Mouse (Mus musculus): ENCODE results near the gene Apopt1.

Apopt1 gene

DNA sequence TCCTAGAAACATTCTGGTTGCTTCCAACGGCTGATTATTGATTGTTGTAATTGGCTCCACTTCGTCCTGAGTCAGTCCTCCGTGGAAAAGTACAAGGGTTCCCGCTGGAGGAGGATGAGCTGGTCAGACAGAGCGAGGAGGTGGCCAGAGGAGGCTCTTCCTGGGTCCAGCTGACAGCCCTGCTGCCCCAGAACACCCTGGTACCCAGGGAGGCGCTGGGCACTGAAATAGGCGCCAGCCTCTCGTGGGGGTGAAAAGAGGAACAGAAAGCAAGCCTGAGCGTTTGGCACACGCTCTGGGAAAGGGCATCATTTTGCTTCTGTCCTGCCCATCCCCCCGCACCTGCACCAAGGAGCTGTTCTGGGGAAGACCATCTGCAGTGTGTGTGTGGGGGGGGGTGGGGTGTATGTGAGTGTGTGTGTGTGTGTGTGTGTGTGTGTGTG is 30.9 kb downstream of the Apopt1 start:
- DNase-seq (ENCODE audit: extremely low spot score, low read depth, low spot score), result no peak

GRCm38 (mm10) chr12:111745274-111745673 is 32.2 kb downstream of the Apopt1 start:
- no peak for DNase-seq (ENCODE audit: extremely low spot score, low read depth, low spot score)

- no peak for DNase-seq (ENCODE audit: extremely low spot score, low read depth, low spot score)
Measured at GRCm38 (mm10) chr12:111746091-111746490, 33.0 kb downstream of the Apopt1 start.

- DNase-seq (ENCODE audit: extremely low spot score, low read depth, low spot score), result no peak
Measured at GRCm38 (mm10) chr12:111747421-111747820, 34.4 kb downstream of the Apopt1 start.

- no peak for DNase-seq (ENCODE audit: extremely low spot score, low read depth, low spot score)
Measured at GRCm38 (mm10) chr12:111750739-111751138, 37.7 kb downstream of the Apopt1 start.

DNA sequence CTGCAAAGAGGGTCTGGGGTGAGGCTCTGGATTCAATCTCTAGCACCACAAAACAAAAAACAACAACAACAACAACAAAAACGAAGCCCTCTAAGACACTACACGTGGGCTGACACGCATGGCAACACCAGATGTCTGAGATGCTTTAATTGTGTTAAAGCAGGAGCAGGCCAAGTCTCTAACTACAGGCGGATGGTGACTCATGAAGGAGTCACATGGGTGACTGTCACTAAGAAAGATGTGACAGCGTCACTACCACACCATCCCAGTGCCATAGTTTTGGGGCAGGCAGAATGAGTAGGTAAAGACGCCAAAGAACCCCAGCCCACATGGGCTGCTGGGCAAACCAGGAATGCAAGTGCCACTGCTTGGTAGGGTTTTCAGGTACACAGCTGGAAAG is 39.4 kb downstream of the Apopt1 start:
- no peak for DNase-seq (ENCODE audit: extremely low spot score, low read depth, low spot score)

DNA sequence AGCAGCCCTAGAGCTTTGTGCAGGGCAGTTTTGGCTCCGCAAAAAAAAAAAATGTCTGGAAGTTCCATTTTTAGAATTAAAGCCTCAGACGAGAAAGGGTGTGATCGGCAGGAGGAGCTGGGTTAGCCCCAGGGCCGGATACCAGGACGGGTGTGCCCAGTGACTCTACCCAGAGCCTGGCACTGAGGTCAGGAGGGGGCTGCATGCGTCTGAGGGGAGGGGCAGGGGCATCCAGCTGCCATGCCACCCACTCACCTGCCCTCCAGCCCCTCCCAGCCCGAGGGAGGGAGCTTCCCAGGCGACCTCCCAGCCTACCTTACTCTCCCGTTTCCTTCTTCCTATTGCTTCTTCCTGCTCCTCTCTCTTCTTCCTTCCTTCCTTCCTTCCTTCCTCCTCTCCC is 40.3 kb downstream of the Apopt1 start:
- no peak for DNase-seq (ENCODE audit: extremely low spot score, low read depth, low spot score)

- no peak for DNase-seq (ENCODE audit: extremely low spot score, low read depth, low spot score)
Measured at GRCm38 (mm10) chr12:111754710-111755109, 41.6 kb downstream of the Apopt1 start.

DNA sequence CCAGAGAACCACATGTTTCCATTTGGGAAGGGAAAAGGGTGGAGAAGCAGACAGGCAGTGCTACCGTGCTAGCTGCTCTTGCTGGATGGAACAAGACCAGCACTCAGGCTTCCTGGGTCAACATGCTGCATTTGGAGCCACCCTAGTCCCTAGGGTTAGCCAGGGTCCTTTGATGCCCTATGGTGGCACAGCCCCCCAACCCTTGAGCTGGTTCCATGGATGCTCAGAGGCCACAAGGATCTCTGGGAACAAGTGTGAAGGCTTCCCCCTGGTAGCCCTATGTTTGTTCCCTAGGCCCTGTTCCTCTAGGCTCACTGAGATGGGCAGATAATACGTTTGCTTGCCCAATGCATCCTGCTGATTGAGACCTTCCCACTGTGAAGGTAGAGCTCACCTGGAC is 42.2 kb downstream of the Apopt1 start:
- no peak for DNase-seq (ENCODE audit: extremely low spot score, low read depth, low spot score)

GRCm38 (mm10) chr12:111756082-111756697 is 43.1 kb downstream of the Apopt1 start:
- DNase-seq (ENCODE audit: extremely low spot score, low read depth, low spot score), result no peak

DNA sequence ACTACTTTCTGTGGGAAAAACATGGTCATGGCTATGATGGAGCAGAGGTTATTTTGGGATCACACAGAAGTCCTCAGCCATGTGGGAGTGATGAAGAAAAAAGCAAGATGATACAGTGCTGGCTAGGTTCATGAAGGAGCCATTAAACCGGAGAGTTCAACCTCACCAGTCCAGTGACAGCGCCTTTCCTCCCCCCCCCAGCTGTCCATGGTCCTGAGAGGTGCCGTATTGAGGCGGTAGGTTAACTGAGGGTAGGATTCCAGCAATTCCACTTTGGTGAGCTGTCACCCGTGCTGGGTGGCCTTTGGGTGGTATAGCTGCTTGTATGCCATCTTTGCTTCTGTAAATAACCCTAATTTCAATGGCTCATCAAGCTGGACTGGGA is 43.6 kb downstream of the Apopt1 start:
- DNase-seq (ENCODE audit: extremely low spot score, low read depth, low spot score), result no peak

GRCm38 (mm10) chr12:111757561-111758325 is 44.7 kb downstream of the Apopt1 start:
- no peak for DNase-seq (ENCODE audit: extremely low spot score, low read depth, low spot score)

GRCm38 (mm10) chr12:111758381-111759175 is 45.5 kb downstream of the Apopt1 start, which contains the start of gene Klc1:
Gene Klc1, plus strand, starts transcription at chr12:111758849.
- no peak for DNase-seq (ENCODE audit: extremely low spot score, low read depth, low spot score)

- no peak for DNase-seq (ENCODE audit: extremely low spot score, low read depth, low spot score)
Measured at GRCm38 (mm10) chr12:111759176-111760061, 46.4 kb downstream of the Apopt1 start.

DNA sequence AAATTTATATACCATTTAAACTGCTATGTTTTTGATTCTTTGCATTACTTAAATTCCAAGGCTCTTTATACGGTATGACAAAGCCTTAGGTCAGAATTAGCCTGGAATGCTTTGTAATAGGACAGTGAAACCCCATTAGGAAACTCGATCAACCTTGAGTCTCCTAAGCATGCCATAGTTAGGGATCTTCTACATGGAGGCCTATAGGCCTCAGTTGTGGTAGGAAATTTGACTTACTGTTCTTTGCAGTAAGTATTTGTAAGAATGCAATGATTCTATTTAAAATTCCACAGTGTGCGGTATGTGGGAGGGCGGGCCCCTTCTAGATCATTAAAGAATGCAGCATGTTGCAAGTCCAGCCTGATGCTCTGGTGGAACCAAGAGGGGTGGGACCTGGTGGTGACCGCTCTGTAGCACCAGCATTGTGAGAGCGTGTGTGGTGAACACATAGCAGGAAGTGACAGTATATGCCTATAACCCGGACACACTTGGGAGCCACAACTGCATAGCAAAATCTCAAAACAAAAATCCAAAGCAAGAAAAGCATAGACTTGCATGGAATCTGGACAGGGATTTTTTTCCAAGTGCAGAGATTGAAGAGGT is 47.3 kb downstream of the Apopt1 start:
- no peak for DNase-seq (ENCODE audit: extremely low spot score, low read depth, low spot score)

DNA sequence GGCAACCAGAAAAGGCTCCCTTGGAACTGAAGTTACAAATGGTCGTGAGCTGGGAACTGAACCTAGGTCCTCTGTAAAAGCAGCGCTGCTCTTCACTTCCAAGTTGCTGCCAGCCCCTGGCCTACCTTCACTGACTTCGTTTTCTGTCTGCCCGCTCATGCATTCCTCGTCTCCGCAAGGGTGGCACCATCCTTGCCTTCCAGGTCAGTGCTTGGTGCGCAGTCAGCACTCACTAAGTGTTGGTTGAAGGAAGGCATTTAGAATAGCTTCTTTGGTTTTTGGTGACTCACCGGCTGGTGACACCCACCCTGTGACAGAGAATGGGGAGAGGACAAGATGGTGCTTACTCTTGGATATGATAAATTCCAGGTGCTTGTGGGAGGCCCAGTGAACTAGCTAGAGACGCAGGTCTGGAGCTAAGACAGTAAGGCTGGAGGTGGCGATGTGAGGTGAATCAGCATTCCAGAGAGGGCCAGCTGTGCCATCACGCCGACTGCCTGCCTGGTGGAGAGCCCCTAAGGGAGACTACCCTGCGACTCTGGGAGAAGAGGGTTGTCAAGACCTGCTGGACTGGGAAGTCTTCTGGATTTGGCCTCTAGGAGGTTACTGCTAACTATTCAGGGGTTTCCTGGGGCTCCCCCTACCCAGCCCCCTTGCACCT is 49.7 kb downstream of the Apopt1 start:
- DNase-seq (ENCODE audit: extremely low spot score, low read depth, low spot score), result no peak

DNA sequence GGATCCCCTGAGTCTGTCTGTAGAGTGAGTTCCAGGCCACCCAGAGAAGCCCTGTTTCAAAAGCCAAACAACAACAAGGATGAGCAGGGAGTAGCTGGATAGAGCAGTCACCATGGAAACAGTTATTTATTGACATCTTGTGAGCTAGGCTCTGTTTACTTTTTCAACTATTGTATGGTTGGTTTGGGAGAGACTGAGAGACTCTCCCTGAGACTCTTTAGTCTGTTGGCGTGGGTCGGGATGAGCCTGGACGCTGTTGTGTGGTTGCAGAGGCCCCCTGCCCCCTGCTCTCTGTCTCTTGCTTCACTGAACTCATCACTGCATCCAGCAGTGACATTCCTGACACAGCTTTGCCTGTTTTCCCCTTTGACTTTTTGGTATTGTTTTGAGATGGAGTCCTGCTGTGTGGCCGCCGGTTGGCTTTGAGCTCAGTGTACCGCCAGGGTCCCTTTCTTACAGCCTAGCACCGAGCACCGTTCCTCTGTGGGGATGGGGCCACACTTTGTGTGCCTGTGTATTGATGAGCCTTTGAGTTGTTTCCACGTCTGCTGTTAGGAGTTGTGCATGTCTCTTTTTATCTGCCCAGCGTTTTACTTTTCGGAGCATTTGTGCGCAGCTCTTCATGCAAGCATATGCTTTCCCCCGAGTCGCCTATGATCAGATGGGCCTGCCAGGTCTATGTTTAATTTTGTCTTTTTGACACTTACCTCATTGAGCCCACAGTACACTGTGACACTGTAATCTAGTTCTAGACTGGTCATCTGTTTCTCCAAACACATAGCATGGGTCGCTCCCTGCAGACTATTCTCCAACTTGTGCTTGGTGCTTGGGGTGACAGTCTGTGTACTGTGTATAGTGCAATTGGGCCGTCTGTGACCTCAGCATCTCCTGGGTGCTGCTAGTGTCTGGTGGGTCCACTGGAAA is 53.5 kb downstream of the Apopt1 start:
- DNase-seq (ENCODE audit: extremely low spot score, low read depth, low spot score), result no peak

DNA sequence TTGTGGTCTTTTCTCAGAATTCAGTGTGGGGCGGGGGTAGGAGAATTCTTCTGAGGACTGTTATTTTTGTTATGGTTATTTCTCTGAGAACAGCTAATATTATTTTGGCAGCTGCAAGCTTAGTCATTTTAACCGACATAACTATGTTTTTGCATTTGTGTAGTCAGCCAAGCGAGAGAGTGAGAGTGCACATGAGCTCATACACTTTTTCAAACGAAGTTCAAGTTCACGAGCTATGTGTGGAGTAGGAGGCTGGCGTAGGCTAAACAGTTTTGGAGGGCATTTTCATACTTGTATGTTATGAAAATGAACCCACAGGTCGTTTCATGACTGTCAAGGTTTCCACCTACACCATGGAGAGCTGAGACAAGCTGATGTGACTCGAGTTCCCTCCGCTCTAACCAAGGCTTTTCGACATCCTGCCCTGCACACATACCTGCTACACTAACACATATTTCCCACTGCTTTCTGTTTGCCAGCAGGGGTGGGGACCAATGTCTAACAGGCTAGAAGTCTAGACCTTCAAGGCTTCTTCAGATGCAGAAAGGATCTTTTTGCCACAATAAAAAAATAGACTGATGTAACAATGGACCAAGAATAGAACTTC is 55.4 kb downstream of the Apopt1 start:
- DNase-seq (ENCODE audit: extremely low spot score, low read depth, low spot score), result no peak

All from hindlimb bud, embryonic 11.5 days (tissue).